Mouse (Mus musculus) erythroblast, embryonic 14.5 days (primary cell): Measurements from ENCODE around the gene Tmx4.

Experiments
- GATA1 ChIP-seq: IDR thresholded peaks from 2 replicates; pipeline ENCODE4 v1.6.1; 2012; ENCODE audit warnings: low read length, inconsistent platforms, mixed read lengths
- TAL1 ChIP-seq: IDR thresholded peaks from 3 replicates; pipeline ENCODE4 v1.6.1; 2012; ENCODE audit warnings: low read length, inconsistent platforms, mixed read lengths

GRCm38 (mm10) chr2:134675465-134675864 lies 31.5 kb upstream of the Tmx4 start:
- no peak for TF ChIP-seq GATA1
- no peak for TF ChIP-seq TAL1
